Mouse (Mus musculus): ENCODE measurements around the gene Lrrc25.
A peak's percentile ranks its signal among the peaks of the same experiment; 100 is the strongest.
"Not testable (repeated sequence)": the region's sequence is repeated elsewhere in the genome, so short reads cannot be mapped to it uniquely, and the experiment has no call there.

Lrrc25 gene

GRCm38 (mm10) chr8:70615894-70616293 lies at the start of gene Lrrc25:
Gene Lrrc25, plus strand, starts transcription at chr8:70616155.
- DNase-seq (ENCODE audit: low spot score): no peak

GRCm38 (mm10) chr8:70570360-70570759 lies 45.6 kb upstream of the Lrrc25 start:
- no peak for DNase-seq (ENCODE audit: low spot score)

- DNase-seq (ENCODE audit: low spot score): no peak
These were observed 45.0 kb upstream of the Lrrc25 start for GRCm38 (mm10) chr8:70570990-70571389.

- no peak for DNase-seq (ENCODE audit: low spot score)
These were observed 41.7 kb upstream of the Lrrc25 start for GRCm38 (mm10) chr8:70574302-70574701.

- DNase-seq (ENCODE audit: low spot score): no peak
These were observed 41.0 kb upstream of the Lrrc25 start for GRCm38 (mm10) chr8:70574915-70575314.

GRCm38 (mm10) chr8:70577207-70577606 lies 38.7 kb upstream of the Lrrc25 start:
- no peak for DNase-seq (ENCODE audit: low spot score)

GRCm38 (mm10) chr8:70583476-70584387 lies 32.2 kb upstream of the Lrrc25 start:
- DNase-seq (ENCODE audit: low spot score): no peak

GRCm38 (mm10) chr8:70584606-70585257 lies 31.2 kb upstream of the Lrrc25 start:
- no peak for DNase-seq (ENCODE audit: low spot score)

GRCm38 (mm10) chr8:70585258-70585652 lies 30.7 kb upstream of the Lrrc25 start:
- DNase-seq (ENCODE audit: low spot score): no peak

GRCm38 (mm10) chr8:70587955-70588354 lies 28.0 kb upstream of the Lrrc25 start:
- not testable (repeated sequence) for DNase-seq (ENCODE audit: low spot score)

- DNase-seq (ENCODE audit: low spot score): no peak
These were observed 24.4 kb upstream of the Lrrc25 start for GRCm38 (mm10) chr8:70591569-70591968.

GRCm38 (mm10) chr8:70593173-70593572 lies 22.8 kb upstream of the Lrrc25 start:
- no peak for DNase-seq (ENCODE audit: low spot score)

GRCm38 (mm10) chr8:70593961-70594609 lies 21.9 kb upstream of the Lrrc25 start, which contains the start of gene Isyna1:
Gene Isyna1, plus strand, starts transcription at chr8:70594373.
- DNase-seq (ENCODE audit: low spot score): peak; percentile 96

GRCm38 (mm10) chr8:70594621-70595564 lies 21.1 kb upstream of the Lrrc25 start:
- peak; percentile 35 for DNase-seq (ENCODE audit: low spot score)

- DNase-seq (ENCODE audit: low spot score): no peak
These were observed 20.1 kb upstream of the Lrrc25 start for GRCm38 (mm10) chr8:70595811-70596210.

GRCm38 (mm10) chr8:70596216-70596615 lies 19.7 kb upstream of the Lrrc25 start:
- DNase-seq (ENCODE audit: low spot score): no peak

- DNase-seq (ENCODE audit: low spot score): no peak
These were observed 19.1 kb upstream of the Lrrc25 start for GRCm38 (mm10) chr8:70596775-70597416.

- DNase-seq (ENCODE audit: low spot score): no peak
These were observed 18.3 kb upstream of the Lrrc25 start for GRCm38 (mm10) chr8:70597417-70598272.

GRCm38 (mm10) chr8:70598283-70598682 lies 17.7 kb upstream of the Lrrc25 start:
- peak; percentile 68 for DNase-seq (ENCODE audit: low spot score)

- no peak for DNase-seq (ENCODE audit: low spot score)
These were observed 17.2 kb upstream of the Lrrc25 start for GRCm38 (mm10) chr8:70598722-70599121.
